Comparison of ENCODE assay signal across 8 mouse cellular contexts in genomic region chr19:3292028-3292427, GRCm38 (mm10). TPM values are rescaled to one million over a fixed set of nuclear protein-coding genes. Genes with fewer than 3 reads are reported as not detected.
DNase-seq lines count a peak whose midpoint lies in the region; ATAC-seq and TF ChIP-seq lines count a peak whose summit lies in the region.

No protein-coding gene starts in this region.

- 58% methylated on average over 2 of the region's 2 CpGs for WGBS in forebrain, embryonic 15.5 days
- 96% methylated on average over 2 of the region's 2 CpGs for WGBS in hindbrain, embryonic 14.5 days

- H3K36me3 ChIP-seq in forebrain, embryonic 15.5 days, result peaks cover 47% of the 10 kb centered on the region
- peaks cover 57% of the 10 kb centered on the region for H3K36me3 ChIP-seq in hindbrain, embryonic 14.5 days (replicated peaks; ENCODE audit: control insufficient read depth, insufficient read depth)

- no peak overlapping the region for H3K9ac ChIP-seq in forebrain, embryonic 15.5 days (replicated peaks)
- no peak overlapping the region for H3K9ac ChIP-seq in hindbrain, embryonic 14.5 days

- no peak overlapping the region for H3K4me3 ChIP-seq in bone marrow macrophage, adult 2 months (ENCODE audit: insufficient read depth, low read length)
- no peak overlapping the region for H3K4me3 ChIP-seq in forebrain, embryonic 15.5 days
- no peak overlapping the region for H3K4me3 ChIP-seq in hindbrain, embryonic 14.5 days (replicated peaks; ENCODE audit: low read length)
- H3K4me3 ChIP-seq in left cerebral cortex, adult 2 months, result no peak overlapping the region

- ATAC-seq in forebrain, embryonic 15.5 days (replicated peaks), result peak; percentile 55
- peak; percentile 70; the same call in 1 of the 2 replicates for ATAC-seq in hindbrain, embryonic 14.5 days (ENCODE audit: low FRiP score)

- no peaks in the 10 kb centered on the region for H3K4me1 ChIP-seq in bone marrow macrophage, adult 2 months (ENCODE audit: control insufficient read depth, insufficient read depth, low read length)
- H3K4me1 ChIP-seq in forebrain, embryonic 15.5 days, result no peaks in the 10 kb centered on the region
- no peaks in the 10 kb centered on the region for H3K4me1 ChIP-seq in hindbrain, embryonic 14.5 days (replicated peaks; ENCODE audit: control insufficient read depth, insufficient read depth, low read length)

- intact Hi-C loops in left cerebral cortex, adult 2 months (cut with DNase I), result loop anchor here (1.0 kb wide), 1 partner anchor 159 kb away; no protein-coding TSS in a partner anchor

- H3K9me3 ChIP-seq in forebrain, embryonic 15.5 days, result no peaks in the 10 kb centered on the region
- H3K9me3 ChIP-seq in hindbrain, embryonic 14.5 days (ENCODE audit: control insufficient read depth, low read length), result no peaks in the 10 kb centered on the region

- no peak overlapping the region for H3K27ac ChIP-seq in bone marrow macrophage, adult 2 months (ENCODE audit: insufficient read depth, low read depth, low read length)
- no peak overlapping the region for H3K27ac ChIP-seq in forebrain, embryonic 15.5 days (replicated peaks)
- no peak overlapping the region for H3K27ac ChIP-seq in hindbrain, embryonic 14.5 days
- H3K27ac ChIP-seq in left cerebral cortex, adult 2 months, result no peak overlapping the region

- no peaks in the 10 kb centered on the region for H3K27me3 ChIP-seq in forebrain, embryonic 15.5 days
- H3K27me3 ChIP-seq in hindbrain, embryonic 14.5 days (ENCODE audit: control insufficient read depth, insufficient read depth, low read length), result no peaks in the 10 kb centered on the region

- DNase-seq in Muller cell, postnatal 12 days (ENCODE audit: inconsistent ontology term), result peak; percentile 12
- DNase-seq in hindbrain, embryonic 14.5 days (ENCODE audit: low spot score), result peak; percentile 71
- peak; percentile 44 to 66 for DNase-seq in left cerebral cortex, adult 2 months (ENCODE audit: extremely low spot score in 1 of 2, low spot score in 2 of 2)
- DNase-seq in lung, postnatal 4 days, result peak; percentile 65 to 73
- peak; percentile 27 for DNase-seq in retina, postnatal 7 days (ENCODE audit: low read depth, low spot score)
- DNase-seq in urinary bladder, postnatal 14 days (ENCODE audit: low spot score), result peak; percentile 57

- TF ChIP-seq CTCF in bone marrow macrophage, adult 2 months (IDR thresholded peaks at IDR 0.05; ENCODE audit: low read depth, low read length), result peak; percentile 61
- peak; percentile 92 for TF ChIP-seq CTCF in left cerebral cortex, adult 2 months (IDR thresholded peaks at IDR 0.05)

- TF ChIP-seq POLR2A in bone marrow macrophage, adult 2 months (IDR thresholded peaks at IDR 0.05; ENCODE audit: borderline replicate concordance, low read depth, low read length), result no peak

- H3K4me2 ChIP-seq in forebrain, embryonic 15.5 days (replicated peaks), result no peak overlapping the region
- H3K4me2 ChIP-seq in hindbrain, embryonic 14.5 days (replicated peaks), result no peak overlapping the region

RNA-seq across cellular contexts. Expression of gene Ighmbp2, which starts 9.2 kb away (rescaled TPM):
- polyA plus RNA-seq in bone marrow macrophage, adult 2 months (2012; ENCODE audit: insufficient read depth, insufficient read length, missing spikeins), result 4.2 and 5.4 TPM in 2 replicates
- polyA plus RNA-seq in forebrain, embryonic 15.5 days (2015; fragmentation: Nextera tagmentation; extraction: Ambion mirVana), result 12.1 TPM in 2 replicates
- polyA plus RNA-seq in hindbrain, embryonic 14.5 days (2014; fragmentation: Nextera tagmentation; extraction: Ambion mirVana), result 8.9 and 9.2 TPM in 2 replicates
- total RNA-seq in left cerebral cortex, adult 2 months (2021), result 10 to 100 TPM in 1 of 2 experiments, 1 to 10 TPM in 1; 9.4 to 11.0 TPM

RNA-seq across cellular contexts. Expression of gene Mrpl21, which starts 9.3 kb away (rescaled TPM):
- 33.7 and 36.7 TPM in 2 replicates for polyA plus RNA-seq in bone marrow macrophage, adult 2 months (2012; ENCODE audit: insufficient read depth, insufficient read length, missing spikeins)
- 102 and 110 TPM in 2 replicates for polyA plus RNA-seq in forebrain, embryonic 15.5 days (2015; fragmentation: Nextera tagmentation; extraction: Ambion mirVana)
- 92.4 and 111 TPM in 2 replicates for polyA plus RNA-seq in hindbrain, embryonic 14.5 days (2014; fragmentation: Nextera tagmentation; extraction: Ambion mirVana)
- 10 to 100 TPM; 51.3 to 52.0 TPM for total RNA-seq in left cerebral cortex, adult 2 months (2021)

RNA-seq across cellular contexts. Expression of gene Cpt1a, which starts 30.1 kb away (rescaled TPM):
- polyA plus RNA-seq in bone marrow macrophage, adult 2 months (2012; ENCODE audit: insufficient read depth, insufficient read length, missing spikeins), result 59.1 and 65.3 TPM in 2 replicates
- 12.7 and 13.0 TPM in 2 replicates for polyA plus RNA-seq in forebrain, embryonic 15.5 days (2015; fragmentation: Nextera tagmentation; extraction: Ambion mirVana)
- polyA plus RNA-seq in hindbrain, embryonic 14.5 days (2014; fragmentation: Nextera tagmentation; extraction: Ambion mirVana), result 19.6 and 22.4 TPM in 2 replicates
- 10 to 100 TPM; 20.6 to 27.8 TPM for total RNA-seq in left cerebral cortex, adult 2 months (2021)

Comparison
In these comparisons a context has a peak if more than half of its experiments do, and no peak if none do; other contexts are left out.
1. DNase-seq: peak in every context shown above with its lines; median percentile 71 in hindbrain, embryonic 14.5 days; 69 in lung, postnatal 4 days; 57 in urinary bladder, postnatal 14 days; 55 in left cerebral cortex, adult 2 months; 27 in retina, postnatal 7 days; 12 in Muller cell, postnatal 12 days.